In genomic region chr17:32378786-32379185, GRCm38 (mm10) we compare ENCODE assay signal across 15 mouse cellular contexts. TPM values are rescaled to one million over a fixed set of nuclear protein-coding genes. Genes with fewer than 3 reads are reported as not detected.
A peak's percentile ranks its signal among the peaks of the same experiment; 100 is the strongest.
DNase-seq lines count a peak whose midpoint lies in the region.
"Had no signal": no experiment of that assay in that cellular context is flagged by ENCODE, and none has a peak within 500 bp of the region (broad histone marks: within the 10 kb centered on the region; RNA-seq: fewer than 3 reads in every experiment).

No protein-coding gene starts in this region.

- DNase-seq in adrenal gland, adult (ENCODE audit: inconsistent age in 2 of 2, low spot score in 1 of 2), result peak; percentile 73 to 83
- no peak for DNase-seq in adrenal gland, postnatal 25 days
- peak; percentile 51 for DNase-seq in adrenal gland, postnatal 14 days
- no peak for DNase-seq in adrenal gland, postnatal 4 days (ENCODE audit: low spot score in 2 of 2)
- DNase-seq in cerebellum, adult 11-12 months, result peak; percentile 1
- no peak for DNase-seq in cerebellum, postnatal 4 days (ENCODE audit: low spot score in 2 of 2)
- DNase-seq: B cell, adult 2 months; cerebellum, adult 18-20 months; cerebellum, adult 8-10 months; cerebellum, adult 9-11 months; cerebellum, postnatal 14 days; cerebellum, postnatal 36 days; forebrain, postnatal 0 days had no signal

RNA-seq across cellular contexts. Expression of gene Wiz, which starts 10.5 kb away (rescaled TPM):
- 55.4 and 58.3 TPM in 2 replicates for total RNA-seq in adrenal gland, postnatal 25 days (2021)
- total RNA-seq in adrenal gland, postnatal 14 days (2021), result 41.8 and 47.9 TPM in 2 replicates
- 10 to 100 TPM; 66.5 to 71.9 TPM for total RNA-seq in adrenal gland, postnatal 4 days (2021)

RNA-seq across cellular contexts. Expression of gene Rasal3, which starts 24.6 kb away (rescaled TPM):
- total RNA-seq in adrenal gland, postnatal 25 days (2021), result 0.57 and 1.2 TPM in 2 replicates
- 1.7 and 18.1 TPM in 2 replicates for total RNA-seq in adrenal gland, postnatal 14 days (2021)
- total RNA-seq in adrenal gland, postnatal 4 days (2021), result 1 to 10 TPM in 1 of 2 experiments, under 1 TPM in 1; 0.96 to 1.5 TPM
- total RNA-seq: gastrocnemius, adult 8-10 months had no signal

RNA-seq across cellular contexts. Expression of gene Akap8l, which starts 28.4 kb away (rescaled TPM):
- total RNA-seq in adrenal gland, postnatal 25 days (2021), result 163 and 192 TPM in 2 replicates
- total RNA-seq in adrenal gland, postnatal 14 days (2021), result 85.5 and 95.0 TPM in 2 replicates
- total RNA-seq in adrenal gland, postnatal 4 days (2021), result 100 to 1,000 TPM; 157 to 160 TPM

RNA-seq across cellular contexts. Expression of gene Pglyrp2, which starts 45.2 kb away (rescaled TPM):
- 0.12 and 0.57 TPM in 2 replicates for total RNA-seq in adrenal gland, postnatal 25 days (2021)
- 4.2 and 14.2 TPM in 2 replicates for total RNA-seq in adrenal gland, postnatal 14 days (2021)
- 10 to 100 TPM in 1 of 2 experiments, under 1 TPM in 1; 0.31 to 10.5 TPM for total RNA-seq in adrenal gland, postnatal 4 days (2021)
- total RNA-seq: forebrain, postnatal 0 days; gastrocnemius, adult 18-20 months; gastrocnemius, adult 8-10 months had no signal

RNA-seq across cellular contexts. Expression of gene Akap8, which starts 57.7 kb away (rescaled TPM):
- 85.2 and 89.0 TPM in 2 replicates for total RNA-seq in adrenal gland, postnatal 25 days (2021)
- 78.9 and 96.2 TPM in 2 replicates for total RNA-seq in adrenal gland, postnatal 14 days (2021)
- total RNA-seq in adrenal gland, postnatal 4 days (2021), result 100 to 1,000 TPM; 129 to 130 TPM

Comparison
In these comparisons a context has a peak if more than half of its experiments do, and no peak if none do; other contexts are left out.
1. DNase-seq: peak in adrenal gland, adult (2 of 2), adrenal gland, postnatal 14 days (single experiment) and cerebellum, adult 11-12 months (single experiment); none in adrenal gland, postnatal 25 days (single experiment), adrenal gland, postnatal 4 days (0 of 2) and cerebellum, postnatal 4 days (0 of 2).